Mouse (Mus musculus): ENCODE results near the gene Snap47. TPM values are rescaled to one million over a fixed set of nuclear protein-coding genes. Genes with fewer than 3 reads are reported as not detected.
"Not testable (repeated sequence)": the region's sequence is repeated elsewhere in the genome, so short reads cannot be mapped to it uniquely, and the experiment has no call there.

Snap47 gene
- polyA plus RNA-seq, 1 experiment from 2014 or later, result 54.0 TPM

GRCm38 (mm10) chr11:59375475-59375874 is 75.5 kb downstream of the Snap47 start, which contains the start of gene Prss38:
Prss38 (minus strand) TSS chr11:59375657.
- no peak within 1 kb of the TSS for H3K9ac ChIP-seq (replicated peaks; ENCODE audit: low read depth)
- H3K4me3 ChIP-seq (ENCODE audit: low read depth, low read length), result no peak within 1 kb of the TSS
- 78% methylated on average over 16 of the region's 16 CpGs for WGBS
- H3K4me1 ChIP-seq (ENCODE audit: insufficient read depth, low read depth, low read length), result no peaks in the 10 kb centered on the region
- H3K9me3 ChIP-seq (ENCODE audit: low read length), result no peaks in the 10 kb centered on the region
- DNase-seq (ENCODE audit: low spot score) (no peak), ATAC-seq (no peak)
- H3K27ac ChIP-seq (ENCODE audit: low read length), result no peak within 1 kb of the TSS
- no peaks in the 10 kb centered on the region for H3K27me3 ChIP-seq (replicated peaks; ENCODE audit: insufficient read depth, low read length)
- no peak for TF ChIP-seq EP300 (IDR thresholded peaks at IDR 0.05)
- peak; percentile 35; the same call in 1 of the 2 replicates for TF ChIP-seq CTCF (IDR thresholded peaks at IDR 0.05)
- no peak within 1 kb of the TSS for H3K4me2 ChIP-seq (replicated peaks; ENCODE audit: low read depth, low read length)
- H3K36me3 ChIP-seq (ENCODE audit: insufficient read depth, low read length), result no peaks in the 10 kb centered on the region

DNA sequence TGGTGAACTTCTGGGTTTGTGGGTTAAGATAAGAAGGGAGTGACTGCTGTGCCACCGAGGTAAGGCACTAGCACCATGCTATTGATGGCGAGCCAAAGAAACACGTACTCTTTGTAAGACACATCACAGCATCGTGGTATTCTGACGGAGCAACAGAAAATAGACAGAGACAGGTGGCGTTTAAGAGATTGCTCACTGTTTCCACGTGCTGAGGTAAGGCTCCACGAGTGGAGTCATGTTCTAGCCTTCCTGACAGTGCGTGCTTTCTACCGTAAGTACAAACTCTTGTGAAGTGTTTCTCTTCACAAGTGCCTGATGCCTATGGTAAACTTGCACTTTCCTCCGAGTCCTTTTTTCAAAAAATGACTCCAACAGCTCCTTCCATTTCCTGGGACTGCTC is 81.1 kb downstream of the Snap47 start:
- Histone ChIP-seq H3K4me2 (replicated peaks; ENCODE audit: low read depth, low read length) (no peak overlapping the region), H3K36me3 (ENCODE audit: insufficient read depth, low read length) (no peaks in the 10 kb centered on the region), H3K9me3 (ENCODE audit: low read length) (no peaks in the 10 kb centered on the region), H3K27ac (ENCODE audit: low read length) (no peak overlapping the region), H3K4me3 (ENCODE audit: low read depth, low read length) (no peak overlapping the region), H3K4me1 (ENCODE audit: insufficient read depth, low read depth, low read length) (no peaks in the 10 kb centered on the region), H3K9ac (replicated peaks; ENCODE audit: low read depth) (no peak overlapping the region), H3K27me3 (replicated peaks; ENCODE audit: insufficient read depth, low read length) (no peaks in the 10 kb centered on the region)
- 59% methylated on average over 11 of the region's 11 CpGs for WGBS
- TF ChIP-seq CTCF (IDR thresholded peaks at IDR 0.05) (no peak), EP300 (IDR thresholded peaks at IDR 0.05) (no peak)
- no peak for ATAC-seq
- no peak for DNase-seq (ENCODE audit: low spot score)

- ATAC-seq, result not testable (repeated sequence)
Measured at GRCm38 (mm10) chr11:59367955-59368354, 83.0 kb downstream of the Snap47 start.

GRCm38 (mm10) chr11:59366633-59367032 is 84.4 kb downstream of the Snap47 start:
- Histone ChIP-seq H3K9me3 (ENCODE audit: low read length) (no peaks in the 10 kb centered on the region), H3K27me3 (replicated peaks; ENCODE audit: insufficient read depth, low read length) (no peaks in the 10 kb centered on the region), H3K4me3 (ENCODE audit: low read depth, low read length) (no peak overlapping the region), H3K27ac (ENCODE audit: low read length) (no peak overlapping the region), H3K4me1 (ENCODE audit: insufficient read depth, low read depth, low read length) (no peaks in the 10 kb centered on the region), H3K9ac (replicated peaks; ENCODE audit: low read depth) (no peak overlapping the region), H3K36me3 (ENCODE audit: insufficient read depth, low read length) (no peaks in the 10 kb centered on the region), H3K4me2 (replicated peaks; ENCODE audit: low read depth, low read length) (no peak overlapping the region)
- peak; percentile 7 for DNase-seq (ENCODE audit: low spot score)
- 36% methylated on average over 3 of the region's 3 CpGs for WGBS
- peak; percentile 56 for TF ChIP-seq CTCF (IDR thresholded peaks at IDR 0.05)
- no peak for TF ChIP-seq EP300 (IDR thresholded peaks at IDR 0.05)
- ATAC-seq, result no peak

More at GRCm38 (mm10) chr11:59367955-59368354, 83.0 kb downstream of the Snap47 start:
- H3K4me2 ChIP-seq (replicated peaks; ENCODE audit: low read depth, low read length); H3K27ac ChIP-seq (ENCODE audit: low read length); H3K4me1 ChIP-seq (ENCODE audit: insufficient read depth, low read depth, low read length); H3K36me3 ChIP-seq (ENCODE audit: insufficient read depth, low read length); DNase-seq (ENCODE audit: low spot score); H3K4me3 ChIP-seq (ENCODE audit: low read depth, low read length); H3K9me3 ChIP-seq (ENCODE audit: low read length); H3K27me3 ChIP-seq (replicated peaks; ENCODE audit: insufficient read depth, low read length); H3K9ac ChIP-seq (replicated peaks; ENCODE audit: low read depth): not testable (repeated sequence)
- 73% methylated on average over 4 of the region's 4 CpGs for WGBS

DNA sequence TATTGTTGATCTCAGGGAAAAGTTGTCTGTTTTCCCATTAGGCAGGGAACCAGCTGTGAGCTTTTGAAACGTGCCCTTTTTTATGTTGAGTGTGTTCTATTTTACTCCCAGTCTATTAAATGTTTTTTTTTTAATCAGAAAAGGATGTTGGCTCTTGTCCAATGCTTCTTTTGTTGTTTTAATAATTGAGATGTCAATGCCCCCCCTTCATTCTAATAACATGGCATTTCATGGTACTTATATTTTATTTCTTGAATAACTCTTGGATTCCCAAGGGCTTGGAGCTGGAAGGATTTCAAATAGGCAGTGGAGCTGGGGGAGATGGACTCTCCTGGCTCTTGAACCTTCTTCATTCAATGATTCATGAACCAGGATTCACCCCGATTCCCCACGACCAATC is 85.0 kb downstream of the Snap47 start:
- H3K9me3 ChIP-seq (ENCODE audit: low read length), result no peaks in the 10 kb centered on the region
- no peak overlapping the region for H3K27ac ChIP-seq (ENCODE audit: low read length)
- no peaks in the 10 kb centered on the region for H3K4me1 ChIP-seq (ENCODE audit: insufficient read depth, low read depth, low read length)
- no peak for ATAC-seq
- no peak overlapping the region for H3K9ac ChIP-seq (replicated peaks; ENCODE audit: low read depth)
- DNase-seq (ENCODE audit: low spot score), result no peak
- H3K27me3 ChIP-seq (replicated peaks; ENCODE audit: insufficient read depth, low read length), result no peaks in the 10 kb centered on the region
- 59% methylated on average over 3 of the region's 3 CpGs for WGBS
- TF ChIP-seq CTCF (IDR thresholded peaks at IDR 0.05) (no peak), EP300 (IDR thresholded peaks at IDR 0.05) (no peak)
- no peaks in the 10 kb centered on the region for H3K36me3 ChIP-seq (ENCODE audit: insufficient read depth, low read length)
- no peak overlapping the region for H3K4me3 ChIP-seq (ENCODE audit: low read depth, low read length)
- no peak overlapping the region for H3K4me2 ChIP-seq (replicated peaks; ENCODE audit: low read depth, low read length)

DNA sequence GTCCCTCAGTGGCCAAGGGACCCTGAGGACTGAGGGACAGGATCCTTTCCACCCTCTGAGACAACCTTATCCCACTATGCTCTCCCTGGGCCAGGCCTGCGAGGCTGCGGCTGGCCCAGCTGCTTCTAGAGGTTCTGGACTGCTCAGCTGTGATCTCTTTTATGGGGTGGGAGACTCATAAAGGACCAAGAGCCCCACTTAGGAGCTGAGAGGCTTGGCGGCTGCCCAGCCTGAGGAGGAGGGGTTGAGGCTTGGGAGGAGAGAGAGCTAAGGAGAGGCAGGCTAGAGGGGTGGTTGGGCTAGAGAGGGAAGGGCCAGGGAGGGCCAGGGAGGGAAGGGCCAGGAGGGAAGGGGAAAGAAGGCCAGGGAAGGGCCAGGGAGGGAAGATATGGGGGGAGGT is 86.6 kb downstream of the Snap47 start:
- DNase-seq (ENCODE audit: low spot score), result peak; percentile 75
- H3K4me1 ChIP-seq (ENCODE audit: insufficient read depth, low read depth, low read length), result no peaks in the 10 kb centered on the region
- H3K9ac ChIP-seq (replicated peaks; ENCODE audit: low read depth), result no peak overlapping the region
- H3K9me3 ChIP-seq (ENCODE audit: low read length), result no peaks in the 10 kb centered on the region
- no peaks in the 10 kb centered on the region for H3K36me3 ChIP-seq (ENCODE audit: insufficient read depth, low read length)
- H3K27me3 ChIP-seq (replicated peaks; ENCODE audit: insufficient read depth, low read length), result no peaks in the 10 kb centered on the region
- 19% methylated on average over 3 of the region's 3 CpGs for WGBS
- peak; percentile 82 for ATAC-seq
- TF ChIP-seq CTCF (IDR thresholded peaks at IDR 0.05) (no peak), EP300 (IDR thresholded peaks at IDR 0.05) (no peak)
- H3K27ac ChIP-seq (ENCODE audit: low read length), result no peak overlapping the region; the same call in 1 of the 2 replicates
- no peak overlapping the region for H3K4me2 ChIP-seq (replicated peaks; ENCODE audit: low read depth, low read length)
- H3K4me3 ChIP-seq (ENCODE audit: low read depth, low read length), result no peak overlapping the region

DNA sequence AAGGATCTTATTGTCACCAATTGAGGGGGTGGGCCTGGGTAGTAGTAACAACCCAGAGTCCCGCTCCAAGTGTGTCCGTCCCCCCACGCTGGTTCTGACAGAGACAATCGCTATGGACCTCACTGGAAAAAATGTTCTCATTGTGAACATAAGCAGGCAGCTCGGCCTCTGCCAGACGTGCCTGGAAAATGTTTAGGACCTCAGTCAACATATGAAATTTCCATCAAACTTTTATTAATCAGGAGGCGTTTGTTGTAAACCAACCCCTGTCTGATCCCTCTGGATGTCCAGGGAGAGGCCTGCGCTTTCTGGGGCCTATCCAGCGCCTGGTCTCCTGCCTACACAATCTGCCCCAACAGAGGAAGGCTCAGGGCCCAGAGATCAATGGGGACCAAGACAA is 87.0 kb downstream of the Snap47 start:
- WGBS, result 73% methylated on average over 9 of the region's 9 CpGs
- peak; percentile 16 for DNase-seq (ENCODE audit: low spot score)
- no peak overlapping the region; the same call in 1 of the 2 replicates for H3K27ac ChIP-seq (ENCODE audit: low read length)
- no peaks in the 10 kb centered on the region for H3K27me3 ChIP-seq (replicated peaks; ENCODE audit: insufficient read depth, low read length)
- H3K36me3 ChIP-seq (ENCODE audit: insufficient read depth, low read length), result no peaks in the 10 kb centered on the region
- H3K9ac ChIP-seq (replicated peaks; ENCODE audit: low read depth), result no peak overlapping the region
- no peak for TF ChIP-seq EP300 (IDR thresholded peaks at IDR 0.05)
- TF ChIP-seq CTCF (IDR thresholded peaks at IDR 0.05), result no peak
- H3K4me3 ChIP-seq (ENCODE audit: low read depth, low read length), result no peak overlapping the region
- no peak overlapping the region for H3K4me2 ChIP-seq (replicated peaks; ENCODE audit: low read depth, low read length)
- peak; percentile 58 for ATAC-seq
- no peaks in the 10 kb centered on the region for H3K4me1 ChIP-seq (ENCODE audit: insufficient read depth, low read depth, low read length)
- no peaks in the 10 kb centered on the region for H3K9me3 ChIP-seq (ENCODE audit: low read length)
